Mouse (Mus musculus) cerebellum, adult 2 months (tissue): Measurements from ENCODE around the gene Dnah2.

Source experiments
- CTCF ChIP-seq: fragments of 200-500 bp; IDR thresholded peaks from 2 replicates; pipeline ENCODE4 v1.5.1; 2011; ENCODE audit warnings: low read depth, mild to moderate bottlenecking, control low read depth, low read length, moderate library complexity, borderline replicate concordance; ENCODE audit not compliant: insufficient read depth
- POLR2A ChIP-seq: fragments of 200-500 bp; IDR thresholded peaks from 2 replicates; pipeline ENCODE4 v1.6.1; 2011; ENCODE audit warnings: low read length, control low read depth, borderline replicate concordance; ENCODE audit not compliant: insufficient read depth

DNA sequence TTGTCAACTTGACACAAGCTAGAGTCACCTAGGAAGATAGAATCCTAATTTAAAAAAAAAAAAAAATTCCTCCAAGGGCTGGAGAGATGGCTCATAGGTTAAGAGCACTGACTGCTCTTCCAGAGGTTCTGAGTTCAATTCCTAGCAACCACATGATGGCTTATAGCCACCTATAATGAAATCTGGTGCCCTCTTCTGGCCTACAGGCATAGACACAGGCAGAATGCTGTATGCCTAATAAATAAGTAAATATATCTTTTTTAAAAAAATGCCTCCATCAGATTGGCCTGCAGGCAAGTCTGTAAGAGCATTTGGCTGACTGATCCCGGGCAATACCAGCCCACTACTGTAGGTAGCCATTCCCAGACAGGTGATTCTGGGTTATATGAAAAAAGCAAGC lies 13.9 kb downstream of the Dnah2 start:
- no peak for TF ChIP-seq CTCF
- no peak for TF ChIP-seq POLR2A
